Mouse (Mus musculus) cortical plate, adult 2 months (tissue): ENCODE measurements around the gene Irf2bpl. TPM values are rescaled to one million over a fixed set of nuclear protein-coding genes. Genes with fewer than 3 reads are reported as not detected.

ENCODE experiments used
- H3K27ac ChIP-seq: fragments of 200-500 bp; 2 replicates; pipeline ENCODE4 v1.5.1; 2012; ENCODE audit warnings: low read length, control low read depth, inconsistent platforms; ENCODE audit not compliant: insufficient read depth
- H3K4me1 ChIP-seq: fragments of 200-500 bp; 2 replicates; pipeline ENCODE4 v1.6.1; 2011; ENCODE audit warnings: low read length; ENCODE audit not compliant: control insufficient read depth, insufficient read depth
- H3K4me3 ChIP-seq: fragments of 200-500 bp; 2 replicates; pipeline ENCODE4 v1.5.1; 2011; ENCODE audit warnings: mild to moderate bottlenecking, low read length, control low read depth; ENCODE audit not compliant: insufficient read depth
- CTCF ChIP-seq: fragments of 200-500 bp; IDR thresholded peaks from 2 replicates; pipeline ENCODE4 v1.5.1; 2011; ENCODE audit warnings: mild to moderate bottlenecking, control low read depth, low read length; ENCODE audit not compliant: insufficient read depth; ENCODE audit errors: extremely low read depth
- POLR2A ChIP-seq: fragments of 200-500 bp; IDR thresholded peaks from 2 replicates; pipeline ENCODE4 v1.6.1; 2011; ENCODE audit warnings: mild to moderate bottlenecking, low read length, control low read depth; ENCODE audit not compliant: insufficient read depth; ENCODE audit errors: extremely low read depth
- polyA plus RNA-seq: library from polyadenylated mRNA; depleted of rRNA; stranded (reverse); fragments of >200 nt; gene quantifications from 2 replicates; pipeline ENCODE4 v1.2.3, GENCODE M21; 2012

Irf2bpl gene
- polyA plus RNA-seq, 1 experiment: 37.1 TPM

DNA sequence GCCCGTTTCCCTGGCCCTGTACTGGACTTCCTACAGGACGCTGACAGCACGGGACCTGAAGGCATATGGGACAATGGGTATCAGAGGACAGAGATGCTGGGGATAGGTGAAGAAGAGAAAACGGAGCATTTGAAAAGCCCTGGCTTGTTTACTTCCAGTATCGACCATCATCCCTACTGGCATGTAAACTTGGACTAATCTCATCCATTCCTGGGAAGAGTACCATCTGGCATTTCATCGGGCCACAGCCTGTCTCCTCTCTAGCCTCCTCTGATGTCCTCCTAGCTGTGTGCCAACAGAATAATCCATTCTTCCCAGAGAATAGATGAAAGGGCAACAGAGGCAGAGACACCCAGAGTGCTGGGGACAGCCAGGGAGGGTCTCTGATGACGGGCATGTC lies 31.0 kb upstream of the Irf2bpl start:
- TF ChIP-seq POLR2A: no peak
- TF ChIP-seq CTCF: no peak
- H3K4me3 ChIP-seq: no peak overlapping the region
- H3K4me1 ChIP-seq: peaks cover 12% of the 10 kb centered on the region
- no peak overlapping the region for H3K27ac ChIP-seq

- Histone ChIP-seq H3K4me1 (peaks cover 12% of the 10 kb centered on the region), H3K4me3 (no peak overlapping the region), H3K27ac (no peak overlapping the region)
- TF ChIP-seq CTCF (no peak), POLR2A (no peak)
These were observed 30.2 kb upstream of the Irf2bpl start for GRCm38 (mm10) chr12:86914756-86915155.

GRCm38 (mm10) chr12:86914351-86914750 lies 29.8 kb upstream of the Irf2bpl start:
- TF ChIP-seq CTCF (no peak), POLR2A (no peak)
- H3K4me3 ChIP-seq: no peak overlapping the region
- H3K27ac ChIP-seq: no peak overlapping the region
- peaks cover 11% of the 10 kb centered on the region for H3K4me1 ChIP-seq

GRCm38 (mm10) chr12:86912335-86913093 lies 27.9 kb upstream of the Irf2bpl start:
- H3K4me1 ChIP-seq: peaks cover 6% of the 10 kb centered on the region
- H3K4me3 ChIP-seq: no peak overlapping the region
- no peak for TF ChIP-seq CTCF
- no peak for TF ChIP-seq POLR2A
- H3K27ac ChIP-seq: no peak overlapping the region

DNA sequence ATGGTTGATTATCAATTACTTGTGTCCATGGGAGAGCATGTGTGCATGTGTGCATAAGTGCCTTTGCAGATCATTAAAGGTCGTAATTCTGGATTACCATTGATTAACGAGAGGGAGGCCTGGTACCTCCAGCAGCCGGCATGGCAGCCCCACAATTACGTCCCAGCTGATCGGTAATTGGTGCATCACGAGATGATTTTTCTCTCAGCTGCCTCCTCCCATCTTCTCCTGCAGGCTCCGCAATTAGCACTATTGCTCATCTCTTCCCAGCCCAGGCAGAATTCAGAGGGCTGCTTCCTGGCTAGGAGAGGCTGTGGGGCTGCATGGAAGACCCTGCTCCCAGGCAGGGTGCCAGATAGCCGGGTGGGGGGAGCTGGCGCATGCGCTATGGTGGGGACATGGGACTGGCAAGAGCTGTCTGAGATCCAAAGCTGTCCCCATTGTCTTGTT lies 26.9 kb upstream of the Irf2bpl start:
- H3K4me3 ChIP-seq: no peak overlapping the region
- H3K27ac ChIP-seq: no peak overlapping the region; the same call in 1 of the 2 replicates
- peak; percentile 48; the same call in 1 of the 2 replicates for TF ChIP-seq POLR2A
- TF ChIP-seq CTCF: no peak
- H3K4me1 ChIP-seq: peaks cover 6% of the 10 kb centered on the region

GRCm38 (mm10) chr12:86906395-86906794 lies 21.8 kb upstream of the Irf2bpl start:
- no peak overlapping the region for H3K4me3 ChIP-seq
- no peaks in the 10 kb centered on the region for H3K4me1 ChIP-seq
- no peak overlapping the region for H3K27ac ChIP-seq
- TF ChIP-seq CTCF (peak; percentile 74), POLR2A (no peak)

GRCm38 (mm10) chr12:86905876-86906275 lies 21.3 kb upstream of the Irf2bpl start:
- Histone ChIP-seq H3K27ac (no peak overlapping the region), H3K4me1 (no peaks in the 10 kb centered on the region), H3K4me3 (no peak overlapping the region)
- TF ChIP-seq POLR2A (no peak), CTCF (no peak)

DNA sequence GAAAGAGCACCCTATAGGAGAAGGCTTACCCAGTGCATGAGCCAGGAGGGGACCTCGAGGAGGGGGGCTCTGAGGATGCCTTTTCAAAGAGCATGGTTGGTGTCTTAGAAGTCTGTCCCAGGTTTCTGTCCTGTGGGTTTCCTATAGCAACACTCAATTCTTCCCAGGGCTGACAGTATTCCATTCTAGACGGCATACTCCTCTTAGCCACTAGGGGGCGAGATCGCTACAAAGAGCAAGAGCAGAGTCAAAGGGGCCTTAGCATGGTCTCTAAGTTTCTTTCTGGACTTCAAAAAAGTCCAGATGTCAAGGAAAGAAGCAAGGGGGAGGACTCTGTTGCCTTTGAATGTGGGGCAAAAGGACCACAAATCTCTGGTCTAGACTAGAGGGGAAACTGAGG lies 20.6 kb upstream of the Irf2bpl start:
- TF ChIP-seq CTCF (peak; percentile 73), POLR2A (no peak)
- Histone ChIP-seq H3K4me3 (no peak overlapping the region), H3K27ac (no peak overlapping the region), H3K4me1 (no peaks in the 10 kb centered on the region)

DNA sequence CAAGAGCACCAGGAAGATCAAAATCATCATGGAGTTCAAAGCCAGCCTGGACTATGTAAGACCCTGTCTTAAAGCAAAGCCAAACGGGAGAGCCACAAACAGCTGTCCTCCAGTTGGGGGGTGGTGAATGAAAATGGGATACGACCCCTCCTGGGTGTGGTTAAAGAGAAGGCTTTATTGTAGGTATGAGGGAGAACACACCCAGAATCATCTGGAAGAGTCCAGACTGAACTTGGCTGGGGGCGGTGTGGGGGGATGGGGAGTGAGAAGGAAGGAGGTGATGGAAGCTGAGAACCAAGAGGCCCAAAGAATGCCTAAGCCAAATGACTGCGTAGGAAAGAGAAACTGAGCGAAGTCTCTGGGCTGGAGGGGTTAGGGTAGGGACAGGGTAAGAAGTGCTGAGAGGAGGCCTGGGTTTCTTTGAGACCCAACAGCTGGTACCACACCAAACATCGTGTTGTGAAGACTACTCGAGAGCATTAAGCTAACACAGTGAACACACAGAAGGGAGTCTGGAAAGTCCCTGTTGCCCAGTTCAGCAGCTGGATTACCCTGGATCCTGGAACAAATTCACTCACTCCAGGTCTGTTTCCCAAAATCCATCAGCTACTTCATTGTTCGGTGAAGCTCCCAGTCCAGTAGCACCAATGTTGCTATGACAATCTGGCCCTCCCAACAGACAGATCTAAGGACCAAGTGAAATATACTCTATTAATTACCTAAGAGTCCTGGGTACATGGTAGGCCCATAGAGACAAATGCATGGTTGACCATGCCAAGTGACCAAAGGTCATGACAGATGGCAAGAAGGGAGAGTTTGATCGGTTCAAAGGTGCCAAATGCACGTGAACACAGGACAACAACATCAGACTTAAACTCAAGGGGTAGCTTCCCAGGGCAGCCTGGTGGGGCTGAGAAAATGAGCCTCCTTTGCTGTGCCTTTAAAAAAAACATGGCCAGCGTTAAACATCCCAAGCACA lies 19.5 kb upstream of the Irf2bpl start:
- Histone ChIP-seq H3K4me1 (no peaks in the 10 kb centered on the region), H3K27ac (no peak overlapping the region), H3K4me3 (no peak overlapping the region)
- TF ChIP-seq CTCF: no peak
- TF ChIP-seq POLR2A: no peak

DNA sequence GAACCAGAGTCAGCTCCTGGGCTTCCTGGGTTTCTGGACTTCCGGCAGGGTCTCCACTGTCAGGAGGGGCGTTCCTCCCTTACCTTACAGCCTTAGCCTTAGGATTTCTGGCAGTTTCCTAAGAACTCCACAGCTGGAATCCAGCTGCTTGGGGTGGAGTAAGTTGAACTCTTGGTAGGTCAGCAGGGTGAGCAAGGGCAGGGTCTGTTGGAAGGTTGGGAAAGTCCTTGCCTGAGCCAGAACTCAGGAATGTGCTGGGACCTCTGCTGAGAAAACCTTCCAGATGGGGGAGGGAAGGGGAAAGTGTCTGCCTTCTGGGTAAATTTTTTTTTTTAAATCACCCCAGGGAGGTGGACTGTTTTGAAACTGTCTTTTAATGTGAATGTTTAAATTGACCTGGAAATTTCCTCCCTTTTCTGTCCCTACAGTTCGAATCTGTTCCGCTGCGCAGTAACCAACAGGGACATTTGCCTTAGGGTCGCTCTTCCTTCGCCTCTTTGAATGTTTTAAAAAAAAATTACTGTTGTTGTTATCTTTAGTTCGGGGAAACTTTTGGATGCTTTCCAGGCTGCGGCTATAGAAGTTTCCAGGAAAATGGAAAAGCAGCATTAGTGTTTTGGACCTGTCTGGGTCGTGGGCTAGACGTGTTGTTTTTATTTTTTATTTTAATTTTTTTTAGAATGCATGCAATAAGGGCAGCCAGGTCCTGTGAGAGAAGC lies 15.0 kb upstream of the Irf2bpl start:
- Histone ChIP-seq H3K27ac (no peak overlapping the region), H3K4me3 (no peak overlapping the region), H3K4me1 (peaks cover 15% of the 10 kb centered on the region)
- TF ChIP-seq CTCF: no peak
- TF ChIP-seq POLR2A: no peak
